Mouse (Mus musculus): ENCODE measurements around the gene Ifi35.
"Not testable (repeated sequence)": the region's sequence is repeated elsewhere in the genome, so short reads cannot be mapped to it uniquely, and the experiment has no call there.

The Ifi35 gene

DNA sequence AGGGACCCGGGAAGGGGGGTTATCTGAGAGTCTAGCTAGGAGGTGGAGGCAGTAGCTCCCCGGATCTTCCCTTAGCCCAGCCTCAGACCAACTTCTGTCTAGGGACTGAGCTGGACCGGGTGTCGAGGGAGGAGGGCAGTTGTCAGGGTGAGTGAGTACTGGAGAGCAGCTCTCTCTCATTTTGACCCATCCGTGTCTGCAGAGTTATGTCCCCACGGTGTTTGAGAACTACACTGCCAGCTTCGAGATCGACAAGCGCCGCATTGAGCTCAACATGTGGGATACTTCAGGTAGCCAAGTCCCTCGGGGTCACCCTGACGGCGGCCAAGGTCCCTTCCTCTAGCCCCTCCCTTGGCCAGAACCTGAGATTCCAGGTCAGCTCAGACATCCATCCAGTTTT lies 20.5 kb downstream of the Ifi35 start:
- TF ChIP-seq NANOG (IDR thresholded peaks at IDR 0.05; ENCODE audit: borderline replicate concordance, low read length) (no peak), POU5F1 (IDR thresholded peaks at IDR 0.05; ENCODE audit: borderline replicate concordance, low read length) (no peak)
- no peaks in the 10 kb centered on the region for H3K9me3 ChIP-seq (ENCODE audit: low read length)

GRCm38 (mm10) chr11:101469155-101469554 lies 20.9 kb downstream of the Ifi35 start:
- Histone ChIP-seq H3K4me1 (replicated peaks; ENCODE audit: low read depth, low read length) (peaks cover 71% of the 10 kb centered on the region), H3K4me3 (replicated peaks; ENCODE audit: low read length) (peak overlapping the region; percentile 87), H3K9me3 (ENCODE audit: low read length) (no peaks in the 10 kb centered on the region), H3K27me3 (ENCODE audit: insufficient read depth, low read length) (peaks cover 63% of the 10 kb centered on the region), H3K36me3 (ENCODE audit: insufficient read depth, low read length) (peaks cover 13% of the 10 kb centered on the region)
- TF ChIP-seq NANOG (IDR thresholded peaks at IDR 0.05; ENCODE audit: borderline replicate concordance, low read length) (no peak), POU5F1 (IDR thresholded peaks at IDR 0.05; ENCODE audit: borderline replicate concordance, low read length) (no peak), CTCF (conservative IDR thresholded peaks at IDR 0.05; ENCODE audit: low read length) (no peak)

More for the DNA sequence above, 20.5 kb downstream of the Ifi35 start:
- Histone ChIP-seq H3K36me3 (ENCODE audit: insufficient read depth, low read length) (peaks cover 13% of the 10 kb centered on the region), H3K4me1 (replicated peaks; ENCODE audit: low read depth, low read length) (peaks cover 75% of the 10 kb centered on the region), H3K27me3 (ENCODE audit: insufficient read depth, low read length) (peaks cover 59% of the 10 kb centered on the region), H3K4me3 (replicated peaks; ENCODE audit: low read length) (peak overlapping the region; percentile 87)

DNA sequence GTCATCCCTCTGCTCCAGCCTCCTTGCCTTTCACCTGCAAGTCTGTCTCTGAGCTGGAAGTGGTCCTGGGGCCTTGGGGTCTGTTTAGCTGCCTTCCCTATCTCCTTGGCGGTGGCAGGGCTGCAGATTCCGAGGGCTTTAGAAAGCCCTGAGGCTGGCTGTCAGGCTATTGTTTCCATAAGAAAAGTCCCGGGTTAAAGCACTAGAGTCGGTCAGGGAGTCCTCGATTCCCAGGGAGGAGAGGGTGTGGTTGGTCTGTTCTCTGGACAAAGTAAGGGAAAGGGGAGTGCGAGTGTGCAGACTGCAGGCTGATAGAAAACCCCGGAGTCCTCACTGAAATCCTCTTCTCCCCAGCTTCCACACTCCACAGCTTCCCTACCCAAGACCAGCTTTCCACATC lies 22.0 kb downstream of the Ifi35 start:
- peaks cover 62% of the 10 kb centered on the region for H3K4me1 ChIP-seq (replicated peaks; ENCODE audit: low read depth, low read length)
- H3K9me3 ChIP-seq (ENCODE audit: low read length), result no peaks in the 10 kb centered on the region
- 0 out of 2 replicates have a peak overlapping the region, but pooled peaks have one; percentile 20 for H3K4me3 ChIP-seq (replicated peaks; ENCODE audit: low read length)
- no peak for TF ChIP-seq CTCF (conservative IDR thresholded peaks at IDR 0.05; ENCODE audit: low read length)
- peaks cover 13% of the 10 kb centered on the region for H3K36me3 ChIP-seq (ENCODE audit: insufficient read depth, low read length)
- H3K27me3 ChIP-seq (ENCODE audit: insufficient read depth, low read length), result peaks cover 69% of the 10 kb centered on the region

GRCm38 (mm10) chr11:101471926-101472325 lies 23.7 kb downstream of the Ifi35 start:
- H3K4me1 ChIP-seq (replicated peaks; ENCODE audit: low read depth, low read length), result peaks cover 54% of the 10 kb centered on the region
- H3K36me3 ChIP-seq (ENCODE audit: insufficient read depth, low read length), result peaks cover 13% of the 10 kb centered on the region
- no peaks in the 10 kb centered on the region for H3K9me3 ChIP-seq (ENCODE audit: low read length)
- no peak overlapping the region for H3K4me3 ChIP-seq (replicated peaks; ENCODE audit: low read length)
- peaks cover 66% of the 10 kb centered on the region for H3K27me3 ChIP-seq (ENCODE audit: insufficient read depth, low read length)
- TF ChIP-seq NANOG (IDR thresholded peaks at IDR 0.05; ENCODE audit: borderline replicate concordance, low read length) (no peak), POU5F1 (IDR thresholded peaks at IDR 0.05; ENCODE audit: borderline replicate concordance, low read length) (no peak)

GRCm38 (mm10) chr11:101472336-101472735 lies 24.1 kb downstream of the Ifi35 start:
- peaks cover 63% of the 10 kb centered on the region for H3K27me3 ChIP-seq (ENCODE audit: insufficient read depth, low read length)
- peaks cover 54% of the 10 kb centered on the region for H3K4me1 ChIP-seq (replicated peaks; ENCODE audit: low read depth, low read length)
- TF ChIP-seq CTCF (conservative IDR thresholded peaks at IDR 0.05; ENCODE audit: low read length) (no peak), POU5F1 (IDR thresholded peaks at IDR 0.05; ENCODE audit: borderline replicate concordance, low read length) (no peak), NANOG (IDR thresholded peaks at IDR 0.05; ENCODE audit: borderline replicate concordance, low read length) (no peak)
- peaks cover 13% of the 10 kb centered on the region for H3K36me3 ChIP-seq (ENCODE audit: insufficient read depth, low read length)
- no peak overlapping the region for H3K4me3 ChIP-seq (replicated peaks; ENCODE audit: low read length)
- H3K9me3 ChIP-seq (ENCODE audit: low read length), result no peaks in the 10 kb centered on the region

GRCm38 (mm10) chr11:101473686-101474085 lies 25.5 kb downstream of the Ifi35 start:
- Histone ChIP-seq H3K27me3 (ENCODE audit: insufficient read depth, low read length) (peaks cover 54% of the 10 kb centered on the region), H3K4me1 (replicated peaks; ENCODE audit: low read depth, low read length) (peaks cover 59% of the 10 kb centered on the region), H3K36me3 (ENCODE audit: insufficient read depth, low read length) (peaks cover 13% of the 10 kb centered on the region)
- not testable (repeated sequence) for H3K4me3 ChIP-seq (replicated peaks; ENCODE audit: low read length); H3K9me3 ChIP-seq (ENCODE audit: low read length)

GRCm38 (mm10) chr11:101474298-101474697 lies 26.1 kb downstream of the Ifi35 start:
- Histone ChIP-seq H3K36me3 (ENCODE audit: insufficient read depth, low read length) (peaks cover 13% of the 10 kb centered on the region), H3K4me3 (replicated peaks; ENCODE audit: low read length) (no peak overlapping the region), H3K27me3 (ENCODE audit: insufficient read depth, low read length) (peaks cover 48% of the 10 kb centered on the region), H3K4me1 (replicated peaks; ENCODE audit: low read depth, low read length) (peaks cover 59% of the 10 kb centered on the region), H3K9me3 (ENCODE audit: low read length) (no peaks in the 10 kb centered on the region)
- TF ChIP-seq NANOG (IDR thresholded peaks at IDR 0.05; ENCODE audit: borderline replicate concordance, low read length) (no peak), POU5F1 (IDR thresholded peaks at IDR 0.05; ENCODE audit: borderline replicate concordance, low read length) (no peak), CTCF (conservative IDR thresholded peaks at IDR 0.05; ENCODE audit: low read length) (no peak)

DNA sequence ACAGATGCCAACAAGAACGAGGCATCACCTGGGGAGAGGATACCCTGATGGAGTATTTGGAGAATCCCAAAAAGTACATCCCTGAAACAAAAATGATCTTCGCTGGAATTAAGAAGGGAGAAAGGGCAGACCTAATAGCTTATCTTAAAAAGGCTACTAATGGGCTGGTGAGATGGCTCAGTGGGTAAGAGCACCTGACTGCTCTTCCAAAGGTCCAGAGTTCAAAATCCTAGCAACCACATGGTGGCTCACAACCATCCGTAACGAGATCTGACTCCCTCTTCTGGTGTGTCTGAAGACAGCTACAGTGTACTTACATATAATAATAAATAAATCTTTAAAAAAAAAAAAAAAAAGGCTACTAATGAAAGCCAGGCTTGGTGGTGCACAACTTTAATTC lies 28.2 kb downstream of the Ifi35 start:
- Histone ChIP-seq H3K4me1 (replicated peaks; ENCODE audit: low read depth, low read length) (peaks cover 60% of the 10 kb centered on the region), H3K27me3 (ENCODE audit: insufficient read depth, low read length) (peaks cover 31% of the 10 kb centered on the region)
- H3K36me3 ChIP-seq (ENCODE audit: insufficient read depth, low read length); H3K9me3 ChIP-seq (ENCODE audit: low read length); H3K4me3 ChIP-seq (replicated peaks; ENCODE audit: low read length): not testable (repeated sequence)

GRCm38 (mm10) chr11:101477194-101477551 lies 29.0 kb downstream of the Ifi35 start:
- no peaks in the 10 kb centered on the region for H3K36me3 ChIP-seq (ENCODE audit: insufficient read depth, low read length)
- TF ChIP-seq POU5F1 (IDR thresholded peaks at IDR 0.05; ENCODE audit: borderline replicate concordance, low read length) (no peak), CTCF (conservative IDR thresholded peaks at IDR 0.05; ENCODE audit: low read length) (no peak), NANOG (IDR thresholded peaks at IDR 0.05; ENCODE audit: borderline replicate concordance, low read length) (no peak)

More at GRCm38 (mm10) chr11:101477194-101477551, 29.0 kb downstream of the Ifi35 start:
- H3K4me1 ChIP-seq (replicated peaks; ENCODE audit: low read depth, low read length), result peaks cover 53% of the 10 kb centered on the region
- no peaks in the 10 kb centered on the region for H3K9me3 ChIP-seq (ENCODE audit: low read length)
- H3K4me3 ChIP-seq (replicated peaks; ENCODE audit: low read length), result no peak overlapping the region
- H3K27me3 ChIP-seq (ENCODE audit: insufficient read depth, low read length), result peaks cover 23% of the 10 kb centered on the region
